Mouse (Mus musculus) heart, postnatal 0 days (tissue): ENCODE measurements around the gene Fjx1. TPM values are rescaled to one million over a fixed set of nuclear protein-coding genes. Genes with fewer than 3 reads are reported as not detected.

Experiments
- ATAC-seq: fragments of 200-750 bp; cut with Nextera tagmentation; 2 replicates; pipeline ENCODE4 v1.8.0; 2017; ENCODE audit warnings: low read depth, moderate number of reproducible peaks, moderate library complexity; ENCODE audit not compliant: insufficient read depth
- DNase-seq: peaks from one replicate; pipeline ENCODE4 v3.0.0-alpha.2; 2016; ENCODE audit warnings: low spot score
- H3K27ac ChIP-seq: fragments of 300-500 bp; sonication (generic); 2 replicates; pipeline ENCODE4 v1.5.1; 2014; ENCODE audit warnings: low read depth, mild to moderate bottlenecking
- H3K27me3 ChIP-seq: fragments of 300-500 bp; sonication (generic); 2 replicates; pipeline ENCODE4 v1.6.1; 2014; ENCODE audit warnings: low read length, mixed read lengths; ENCODE audit not compliant: control insufficient read depth, insufficient read depth
- H3K36me3 ChIP-seq: fragments of 300-500 bp; sonication (generic); replicated peaks from 2 replicates; pipeline ENCODE4 v1.6.1; 2014; ENCODE audit warnings: low read length, mixed read lengths; ENCODE audit not compliant: control insufficient read depth, insufficient read depth
- H3K4me1 ChIP-seq: fragments of 300-500 bp; sonication (generic); 2 replicates; pipeline ENCODE4 v1.6.1; 2014; ENCODE audit warnings: antibody characterized with exemption; ENCODE audit not compliant: control insufficient read depth, insufficient read depth
- H3K4me2 ChIP-seq: fragments of 300-500 bp; sonication (generic); 2 replicates; pipeline ENCODE4 v1.6.1; 2014; ENCODE audit warnings: low read depth, mild to moderate bottlenecking, low read length, moderate library complexity
- H3K4me3 ChIP-seq: fragments of 300-500 bp; sonication (generic); 2 replicates; pipeline ENCODE4 v1.5.1; 2014; ENCODE audit warnings: low read depth, low read length
- H3K9ac ChIP-seq: fragments of 300-500 bp; sonication (generic); replicated peaks from 2 replicates; pipeline ENCODE4 v1.6.1; 2014; ENCODE audit warnings: low read depth, low read length, mixed read lengths
- H3K9me3 ChIP-seq: fragments of 300-500 bp; sonication (generic); replicated peaks from 2 replicates; pipeline ENCODE4 v1.6.1; 2016; ENCODE audit warnings: low read length; ENCODE audit not compliant: control insufficient read depth
- CTCF ChIP-seq: IDR thresholded peaks from 2 replicates; pipeline ENCODE4 v1.5.1; 2016; ENCODE audit warnings: antibody characterized with exemption, control low read depth, low read depth
- EP300 ChIP-seq: IDR thresholded peaks from 2 replicates; pipeline ENCODE4 v1.6.1; 2016; ENCODE audit warnings: antibody characterized with exemption, low read depth
- WGBS: fragments of 180-500 bp; shearing (Covaris S2); extraction: QIAGEN DNeasy Blood & Tissue Kit; methylation state at CpG from one replicate; pipeline ENCODE4 v1.1.7; 2014; 5-methylcytosine and 5-hydroxymethylcytosine counted together
- polyA plus RNA-seq: library from polyadenylated mRNA; unstranded; fragments of >200 nt; fragmentation: Nextera tagmentation; extraction: Ambion mirVana; gene quantifications from 2 replicates; pipeline ENCODE4 v1.2.1, GENCODE M21; 2015
- total RNA-seq: library from RNA; depleted of rRNA; stranded (reverse); fragments of >200 nt; gene quantifications from 2 replicates; pipeline ENCODE4 v1.2.3, GENCODE M21; 2014; ENCODE audit warnings: low replicate concordance; rRNA removed

Gene Fjx1
- total RNA-seq, result 2.7 and 7.1 TPM in 2 replicates
- polyA plus RNA-seq, result 0.74 and 0.75 TPM in 2 replicates

GRCm38 (mm10) chr2:102451671-102452549 is at the start of gene Fjx1:
Gene Fjx1, minus strand, starts transcription at chr2:102452499.
- H3K4me2 ChIP-seq, result peak within 1 kb of the TSS; percentile 98
- H3K27me3 ChIP-seq, result peaks cover 57% of the 10 kb centered on the region
- peak within 1 kb of the TSS; percentile 61 for H3K4me3 ChIP-seq
- no peaks in the 10 kb centered on the region for H3K36me3 ChIP-seq
- H3K9me3 ChIP-seq, result no peaks in the 10 kb centered on the region
- peaks cover 3% of the 10 kb centered on the region; the same call in 1 of the 2 replicates for H3K4me1 ChIP-seq
- peak; percentile 73 for ATAC-seq
- no peak within 1 kb of the TSS for H3K27ac ChIP-seq
- H3K9ac ChIP-seq, result peak within 1 kb of the TSS; percentile 57
- DNase-seq, result no peak
- TF ChIP-seq EP300, result no peak
- no peak for TF ChIP-seq CTCF
- WGBS, result 2% methylated on average over 31 of the region's 49 CpGs

GRCm38 (mm10) chr2:102500001-102500689 is 47.8 kb upstream of the Fjx1 start:
- Histone ChIP-seq H3K27me3 (no peaks in the 10 kb centered on the region), H3K4me1 (no peaks in the 10 kb centered on the region), H3K27ac (no peak overlapping the region), H3K9ac (no peak overlapping the region), H3K9me3 (no peaks in the 10 kb centered on the region), H3K4me2 (no peak overlapping the region), H3K4me3 (no peak overlapping the region), H3K36me3 (no peaks in the 10 kb centered on the region)
- 31% methylated on average over 4 of the region's 4 CpGs for WGBS
- ATAC-seq (no peak), DNase-seq (no peak)
- TF ChIP-seq EP300 (no peak), CTCF (no peak)

- Histone ChIP-seq H3K9ac (no peak overlapping the region), H3K36me3 (no peaks in the 10 kb centered on the region), H3K4me3 (no peak overlapping the region), H3K27me3 (no peaks in the 10 kb centered on the region), H3K4me2 (no peak overlapping the region), H3K4me1 (no peaks in the 10 kb centered on the region), H3K27ac (no peak overlapping the region), H3K9me3 (no peaks in the 10 kb centered on the region)
- WGBS, result 50% methylated on average over 3 of the region's 3 CpGs
- no peak for DNase-seq
- TF ChIP-seq EP300, result no peak
- TF ChIP-seq CTCF, result no peak
- no peak for ATAC-seq
These were observed 28.4 kb upstream of the Fjx1 start for GRCm38 (mm10) chr2:102480738-102481137.

- 76% methylated on average over 2 of the region's 2 CpGs for WGBS
- Histone ChIP-seq H3K4me2 (no peak overlapping the region), H3K4me3 (no peak overlapping the region), H3K4me1 (no peaks in the 10 kb centered on the region), H3K9me3 (no peaks in the 10 kb centered on the region), H3K36me3 (no peaks in the 10 kb centered on the region), H3K27ac (no peak overlapping the region), H3K9ac (no peak overlapping the region), H3K27me3 (peaks cover 3% of the 10 kb centered on the region; the same call in 1 of the 2 replicates)
- no peak for TF ChIP-seq CTCF
- no peak for TF ChIP-seq EP300
- no peak for DNase-seq
- ATAC-seq, result no peak
These were observed 23.8 kb upstream of the Fjx1 start for GRCm38 (mm10) chr2:102476101-102476500.

DNA sequence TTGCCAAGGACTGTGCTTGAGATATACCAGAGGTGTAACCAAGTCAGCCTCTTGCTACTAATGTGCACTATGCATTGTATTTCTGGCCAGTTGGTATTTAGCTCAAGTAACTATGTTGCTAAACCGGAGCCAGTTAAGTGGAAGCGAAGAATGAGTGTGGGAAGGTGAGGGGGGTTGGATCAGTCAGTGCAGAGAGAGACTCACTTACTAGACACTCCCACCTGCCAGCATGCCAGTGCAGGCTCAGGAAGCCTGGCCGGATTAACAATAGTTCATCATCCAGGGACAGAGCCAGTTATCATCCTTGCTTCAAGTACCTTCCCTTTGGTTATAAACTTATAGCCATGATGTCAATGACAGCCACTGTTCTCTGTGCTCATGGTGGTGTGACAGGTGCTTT is 16.3 kb upstream of the Fjx1 start:
- no peak overlapping the region for H3K27ac ChIP-seq
- no peaks in the 10 kb centered on the region for H3K4me1 ChIP-seq
- ATAC-seq (no peak), DNase-seq (no peak)
- no peak overlapping the region for H3K9ac ChIP-seq
- no peaks in the 10 kb centered on the region for H3K27me3 ChIP-seq
- H3K4me2 ChIP-seq, result no peak overlapping the region
- H3K36me3 ChIP-seq, result no peaks in the 10 kb centered on the region
- no peak overlapping the region for H3K4me3 ChIP-seq
- TF ChIP-seq CTCF (no peak), EP300 (no peak)
- WGBS, result 58% methylated on average over 3 of the region's 3 CpGs
- H3K9me3 ChIP-seq, result no peaks in the 10 kb centered on the region
